Mouse (Mus musculus): ENCODE measurements around the gene Mdfic. TPM values are rescaled to one million over a fixed set of nuclear protein-coding genes. Genes with fewer than 3 reads are reported as not detected.

Mdfic gene
- polyA plus RNA-seq, 1 experiment, result 107 TPM

DNA sequence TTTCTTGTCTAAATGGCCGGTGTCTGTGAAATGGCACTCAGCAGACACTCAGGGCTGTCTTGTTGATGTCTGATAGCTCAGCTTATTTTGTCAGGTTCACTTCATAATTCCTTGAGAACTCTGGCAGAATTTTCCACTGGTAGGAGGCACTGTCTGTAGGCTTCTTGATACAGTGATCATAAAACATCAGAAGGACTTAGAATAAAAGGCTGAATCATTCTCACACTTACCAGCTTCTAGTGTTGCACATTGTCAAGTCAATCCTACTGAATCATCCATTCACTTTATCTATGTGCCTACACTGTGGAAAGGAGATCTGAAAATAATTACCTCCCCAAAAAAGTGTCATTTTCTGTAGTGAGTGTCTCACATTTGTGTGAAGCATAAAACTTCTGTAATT is 110.2 kb downstream of the Mdfic start:
- H3K4me3 ChIP-seq (ENCODE audit: insufficient read depth, low read length), result no peak overlapping the region
- TF ChIP-seq CTCF (IDR thresholded peaks at IDR 0.05; ENCODE audit: low read depth, low read length) (no peak), POLR2A (IDR thresholded peaks at IDR 0.05; ENCODE audit: borderline replicate concordance, low read depth, low read length) (no peak)
- no peak overlapping the region for H3K27ac ChIP-seq (ENCODE audit: insufficient read depth, low read depth, low read length)
- no peaks in the 10 kb centered on the region for H3K4me1 ChIP-seq (ENCODE audit: control insufficient read depth, insufficient read depth, low read length)

DNA sequence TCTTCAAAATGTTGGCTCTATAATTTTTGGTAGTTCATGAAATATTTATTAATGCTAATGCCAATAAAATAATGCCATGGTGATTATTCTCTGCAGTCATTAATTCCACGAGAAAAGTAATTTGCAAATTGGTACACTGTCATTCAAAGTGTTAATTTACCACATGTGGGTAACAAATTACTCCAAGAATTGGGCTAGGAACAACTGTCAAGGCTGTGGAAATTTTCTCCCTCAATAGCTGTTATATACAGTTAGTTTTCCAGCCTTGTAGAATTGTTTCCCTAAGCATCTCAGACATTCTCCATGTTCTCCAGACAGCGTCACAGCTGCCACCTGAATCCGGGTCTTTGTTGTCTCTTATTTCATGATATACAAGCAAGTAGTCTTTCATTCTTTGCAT is 117.2 kb downstream of the Mdfic start:
- Histone ChIP-seq H3K27ac (ENCODE audit: insufficient read depth, low read depth, low read length) (no peak overlapping the region), H3K4me1 (ENCODE audit: control insufficient read depth, insufficient read depth, low read length) (peaks cover 14% of the 10 kb centered on the region), H3K4me3 (ENCODE audit: insufficient read depth, low read length) (no peak overlapping the region)
- TF ChIP-seq POLR2A (IDR thresholded peaks at IDR 0.05; ENCODE audit: borderline replicate concordance, low read depth, low read length), result no peak
- no peak for TF ChIP-seq CTCF (IDR thresholded peaks at IDR 0.05; ENCODE audit: low read depth, low read length)

- TF ChIP-seq CTCF (IDR thresholded peaks at IDR 0.05; ENCODE audit: low read depth, low read length) (no peak), POLR2A (IDR thresholded peaks at IDR 0.05; ENCODE audit: borderline replicate concordance, low read depth, low read length) (no peak)
- H3K27ac ChIP-seq (ENCODE audit: insufficient read depth, low read depth, low read length), result no peak overlapping the region
Measured at GRCm38 (mm10) chr6:15839831-15840230, 119.4 kb downstream of the Mdfic start.

GRCm38 (mm10) chr6:15840429-15840828 is 120.0 kb downstream of the Mdfic start:
- TF ChIP-seq CTCF (IDR thresholded peaks at IDR 0.05; ENCODE audit: low read depth, low read length) (no peak), POLR2A (IDR thresholded peaks at IDR 0.05; ENCODE audit: borderline replicate concordance, low read depth, low read length) (no peak)
- no peak overlapping the region for H3K4me3 ChIP-seq (ENCODE audit: insufficient read depth, low read length)
- H3K27ac ChIP-seq (ENCODE audit: insufficient read depth, low read depth, low read length), result no peak overlapping the region
- H3K4me1 ChIP-seq (ENCODE audit: control insufficient read depth, insufficient read depth, low read length), result peaks cover 17% of the 10 kb centered on the region

More at GRCm38 (mm10) chr6:15839831-15840230, 119.4 kb downstream of the Mdfic start:
- Histone ChIP-seq H3K4me3 (ENCODE audit: insufficient read depth, low read length) (no peak overlapping the region), H3K4me1 (ENCODE audit: control insufficient read depth, insufficient read depth, low read length) (peaks cover 14% of the 10 kb centered on the region)

DNA sequence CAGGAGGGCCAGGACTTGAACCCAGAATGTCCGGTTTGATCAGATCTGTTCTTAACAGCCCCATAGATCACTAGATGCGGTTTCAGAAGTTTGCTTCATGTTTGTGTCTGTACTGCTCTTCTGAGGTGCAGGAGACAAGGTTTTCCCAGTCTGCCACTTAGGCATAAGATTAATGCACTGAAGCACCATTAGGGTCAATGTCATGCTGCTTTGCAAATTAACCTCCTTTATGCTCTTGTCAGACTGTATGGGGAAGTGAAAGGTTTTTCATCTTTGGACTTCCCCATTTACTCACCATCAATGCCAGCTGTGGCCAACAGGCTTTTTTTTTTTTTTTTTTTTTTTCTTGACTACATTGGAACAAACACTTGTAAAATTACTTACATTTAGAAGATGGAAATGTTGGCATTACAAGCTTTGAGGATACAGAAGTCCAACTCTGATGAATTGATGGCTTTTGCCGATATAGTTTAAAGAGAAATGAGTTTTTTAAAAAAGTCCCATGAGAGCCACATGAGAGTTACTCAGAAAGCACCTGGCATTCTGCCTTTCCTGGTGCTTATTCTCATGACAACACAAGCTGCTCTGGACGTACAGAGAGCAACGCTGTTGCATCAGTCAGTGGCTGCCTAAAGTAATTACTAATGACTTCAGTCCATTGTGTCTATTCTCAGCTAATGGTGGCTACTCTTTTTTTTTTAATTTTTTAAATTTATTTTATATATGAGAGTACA is 121.2 kb downstream of the Mdfic start:
- TF ChIP-seq POLR2A (IDR thresholded peaks at IDR 0.05; ENCODE audit: borderline replicate concordance, low read depth, low read length), result no peak
- TF ChIP-seq CTCF (IDR thresholded peaks at IDR 0.05; ENCODE audit: low read depth, low read length), result no peak
- H3K4me1 ChIP-seq (ENCODE audit: control insufficient read depth, insufficient read depth, low read length), result peaks cover 18% of the 10 kb centered on the region
- peak overlapping the region; percentile 78 for H3K27ac ChIP-seq (ENCODE audit: insufficient read depth, low read depth, low read length)
- H3K4me3 ChIP-seq (ENCODE audit: insufficient read depth, low read length), result no peak overlapping the region

DNA sequence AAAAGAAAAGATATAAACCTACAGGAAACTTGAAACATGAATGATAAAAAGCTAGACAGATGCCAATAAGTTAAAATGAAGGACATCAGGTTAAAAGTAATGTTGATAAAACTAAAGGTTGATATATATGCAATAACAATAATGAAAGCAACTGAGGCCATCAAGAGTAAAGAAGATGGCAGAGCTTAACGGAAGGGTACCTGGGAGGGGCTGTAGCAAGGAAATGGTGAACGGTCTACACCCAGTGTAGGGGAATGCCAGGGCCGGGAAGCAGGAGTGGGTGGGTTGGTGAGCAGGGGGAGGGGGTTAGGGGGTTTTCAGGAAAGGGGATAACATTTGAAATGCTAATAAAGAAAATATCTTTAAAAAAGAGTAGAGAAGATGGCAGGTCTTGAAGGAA is 122.8 kb downstream of the Mdfic start:
- TF ChIP-seq CTCF (IDR thresholded peaks at IDR 0.05; ENCODE audit: low read depth, low read length) (no peak), POLR2A (IDR thresholded peaks at IDR 0.05; ENCODE audit: borderline replicate concordance, low read depth, low read length) (no peak)
- H3K4me1 ChIP-seq (ENCODE audit: control insufficient read depth, insufficient read depth, low read length), result peaks cover 18% of the 10 kb centered on the region
- no peak overlapping the region for H3K27ac ChIP-seq (ENCODE audit: insufficient read depth, low read depth, low read length)
- H3K4me3 ChIP-seq (ENCODE audit: insufficient read depth, low read length), result no peak overlapping the region

- Histone ChIP-seq H3K4me3 (ENCODE audit: insufficient read depth, low read length) (no peak overlapping the region), H3K4me1 (ENCODE audit: control insufficient read depth, insufficient read depth, low read length) (peaks cover 15% of the 10 kb centered on the region), H3K27ac (ENCODE audit: insufficient read depth, low read depth, low read length) (peak overlapping the region; percentile 50)
- TF ChIP-seq CTCF (IDR thresholded peaks at IDR 0.05; ENCODE audit: low read depth, low read length) (no peak), POLR2A (IDR thresholded peaks at IDR 0.05; ENCODE audit: borderline replicate concordance, low read depth, low read length) (no peak)
Measured at GRCm38 (mm10) chr6:15845711-15846342, 125.4 kb downstream of the Mdfic start.

Measured in bone marrow macrophage, adult 2 months (primary cell).